Mouse (Mus musculus) cerebellum, adult 2 months (tissue): Measurements from ENCODE around the gene Gm38100.

Experiments used
- CTCF ChIP-seq: fragments of 200-500 bp; IDR thresholded peaks from 2 replicates; pipeline ENCODE4 v1.5.1; 2011; ENCODE audit warnings: low read depth, mild to moderate bottlenecking, control low read depth, low read length, moderate library complexity, borderline replicate concordance; ENCODE audit not compliant: insufficient read depth
- POLR2A ChIP-seq: fragments of 200-500 bp; IDR thresholded peaks from 2 replicates; pipeline ENCODE4 v1.6.1; 2011; ENCODE audit warnings: low read length, control low read depth, borderline replicate concordance; ENCODE audit not compliant: insufficient read depth

DNA sequence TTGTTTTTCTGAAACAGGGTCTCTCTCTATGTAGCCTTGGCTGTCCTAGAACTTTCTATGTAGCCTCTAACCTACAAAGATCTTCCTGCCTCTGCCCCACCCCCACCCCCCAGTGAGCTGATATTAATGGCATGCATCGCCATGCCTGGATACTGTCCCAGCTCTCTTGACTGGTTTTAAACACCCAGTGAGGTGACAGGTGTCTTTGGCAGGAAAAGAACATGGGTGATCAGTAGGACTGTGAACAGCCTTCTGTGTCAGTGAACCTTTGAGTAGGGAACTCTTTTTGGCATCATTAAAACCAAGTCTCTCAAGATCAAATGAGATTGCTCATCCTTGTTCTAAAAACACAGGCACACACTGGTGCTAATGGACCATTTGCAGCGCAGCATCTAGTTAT lies 41.7 kb downstream of the Gm38100 start:
- TF ChIP-seq CTCF (no peak), POLR2A (no peak)
